Mouse (Mus musculus): ENCODE results near the gene Lztr1.

Lztr1 gene

GRCm38 (mm10) chr16:17502681-17503080 is 5.8 kb upstream of the Lztr1 start:
- in situ Hi-C loops (cut with MboI, MseI), result loop anchor here (10.0 kb wide), 1 partner anchor 748 kb away; no protein-coding TSS in a partner anchor

- in situ Hi-C loops (cut with MboI, MseI), result loop anchor here (10.0 kb wide), 1 partner anchor 752 kb away; no protein-coding TSS in a partner anchor
Observed at GRCm38 (mm10) chr16:17507018-17507552, 1.4 kb upstream of the Lztr1 start.

- in situ Hi-C loops (cut with MboI, MseI), result loop anchor here (10.0 kb wide), 1 partner anchor 753 kb away; no protein-coding TSS in a partner anchor
Observed at GRCm38 (mm10) chr16:17508031-17508430, 457 bp upstream of the Lztr1 start.

- in situ Hi-C loops (cut with MboI, MseI), result loop anchor here (10.0 kb wide), 1 partner anchor 754 kb away; no protein-coding TSS in a partner anchor
Observed at GRCm38 (mm10) chr16:17509240-17509597, 731 bp downstream of the Lztr1 start.

GRCm38 (mm10) chr16:17510143-17510542 is 1.7 kb downstream of the Lztr1 start:
- in situ Hi-C loops (cut with MboI, MseI), result no loop called here

- in situ Hi-C loops (cut with MboI, MseI), result no loop called here
Observed at GRCm38 (mm10) chr16:17510686-17511085, 2.2 kb downstream of the Lztr1 start.

GRCm38 (mm10) chr16:17511431-17511830 is 2.9 kb downstream of the Lztr1 start:
- in situ Hi-C loops (cut with MboI, MseI), result no loop called here

GRCm38 (mm10) chr16:17518910-17519309 is 10.4 kb downstream of the Lztr1 start:
- in situ Hi-C loops (cut with MboI, MseI), result no loop called here

GRCm38 (mm10) chr16:17524156-17524555 is 15.7 kb downstream of the Lztr1 start:
- in situ Hi-C loops (cut with MboI, MseI), result loop anchor here (10.0 kb wide), 1 partner anchor 721 kb away; the partner anchor contains the start of genes Ranbp1 and Trmt2a

GRCm38 (mm10) chr16:17525524-17525923 is 17.0 kb downstream of the Lztr1 start:
- in situ Hi-C loops (cut with MboI, MseI), result loop anchor here (10.0 kb wide), 1 partner anchor 719 kb away; the partner anchor contains the start of genes Ranbp1 and Trmt2a

- in situ Hi-C loops (cut with MboI, MseI), result loop anchor here (10.0 kb wide), 1 partner anchor 719 kb away; the partner anchor contains the start of genes Ranbp1 and Trmt2a
Observed at GRCm38 (mm10) chr16:17526223-17526622, 17.7 kb downstream of the Lztr1 start.

GRCm38 (mm10) chr16:17527606-17528005 is 19.1 kb downstream of the Lztr1 start:
- in situ Hi-C loops (cut with MboI, MseI), result loop anchor here (10.0 kb wide), 1 partner anchor 717 kb away; the partner anchor contains the start of genes Ranbp1 and Trmt2a

- in situ Hi-C loops (cut with MboI, MseI), result loop anchor here (10.0 kb wide), 1 partner anchor 717 kb away; the partner anchor contains the start of genes Ranbp1 and Trmt2a
Observed at GRCm38 (mm10) chr16:17528276-17528675, 19.8 kb downstream of the Lztr1 start.

GRCm38 (mm10) chr16:17529981-17530586 is 21.6 kb downstream of the Lztr1 start:
- in situ Hi-C loops (cut with MboI, MseI), result loop anchor here (10.0 kb wide), 1 partner anchor 715 kb away; the partner anchor contains the start of genes Ranbp1 and Trmt2a

- in situ Hi-C loops (cut with MboI, MseI), result no loop called here
Observed at GRCm38 (mm10) chr16:17530640-17531288, 22.3 kb downstream of the Lztr1 start, which contains the start of gene Thap7. Gene Thap7 (minus strand): TSS chr16:17531136.

- in situ Hi-C loops (cut with MboI, MseI), result no loop called here
Observed at GRCm38 (mm10) chr16:17532271-17532670, 23.8 kb downstream of the Lztr1 start.

- in situ Hi-C loops (cut with MboI, MseI), result no loop called here
Observed at GRCm38 (mm10) chr16:17532676-17533329, 24.3 kb downstream of the Lztr1 start.

GRCm38 (mm10) chr16:17536584-17536983 is 28.1 kb downstream of the Lztr1 start:
- in situ Hi-C loops (cut with MboI, MseI), result no loop called here

- in situ Hi-C loops (cut with MboI, MseI), result no loop called here
Observed at GRCm38 (mm10) chr16:17542632-17543031, 34.1 kb downstream of the Lztr1 start.

- in situ Hi-C loops (cut with MboI, MseI), result no loop called here
Observed at GRCm38 (mm10) chr16:17552837-17553236, 44.3 kb downstream of the Lztr1 start.

GRCm38 (mm10) chr16:17553910-17554685 is 45.6 kb downstream of the Lztr1 start:
- in situ Hi-C loops (cut with MboI, MseI), result no loop called here
